Mouse (Mus musculus) stomach, postnatal 0 days (tissue): ENCODE measurements around the gene Mat1a. TPM values are rescaled to one million over a fixed set of nuclear protein-coding genes. Genes with fewer than 3 reads are reported as not detected.

Source experiments
- ATAC-seq: fragments of 200-750 bp; cut with Nextera tagmentation; 2 replicates; pipeline ENCODE4 v1.8.0; 2017; ENCODE audit not compliant: low FRiP score, low TSS enrichment
- DNase-seq: peaks from one replicate; pipeline ENCODE4 v3.0.0-alpha.2; 2016; ENCODE audit warnings: low spot score
- H3K27ac ChIP-seq: fragments of 300-500 bp; sonication (generic); replicated peaks from 2 replicates; pipeline ENCODE4 v1.5.1; 2014; ENCODE audit warnings: mild to moderate bottlenecking, control low read depth
- H3K27me3 ChIP-seq: fragments of 300-500 bp; sonication (generic); 2 replicates; pipeline ENCODE4 v1.6.1; 2014; ENCODE audit warnings: low read length; ENCODE audit not compliant: control insufficient read depth, insufficient read depth
- H3K36me3 ChIP-seq: fragments of 300-500 bp; sonication (generic); 2 replicates; pipeline ENCODE4 v1.6.1; 2014; ENCODE audit warnings: low read length, mixed read lengths; ENCODE audit not compliant: control insufficient read depth, insufficient read depth
- H3K4me1 ChIP-seq: fragments of 300-500 bp; sonication (generic); replicated peaks from 2 replicates; pipeline ENCODE4 v1.6.1; 2014; ENCODE audit warnings: antibody characterized with exemption; ENCODE audit not compliant: control insufficient read depth, insufficient read depth
- H3K4me2 ChIP-seq: fragments of 300-500 bp; sonication (generic); replicated peaks from 2 replicates; pipeline ENCODE4 v1.6.1; 2014; ENCODE audit warnings: low read depth, mild to moderate bottlenecking, control low read depth, moderate library complexity
- H3K4me3 ChIP-seq: fragments of 300-500 bp; sonication (generic); 2 replicates; pipeline ENCODE4 v1.5.1; 2014; ENCODE audit warnings: low read depth, low read length, control low read depth
- H3K9ac ChIP-seq: fragments of 300-500 bp; sonication (generic); 2 replicates; pipeline ENCODE4 v1.6.1; 2014; ENCODE audit warnings: mild to moderate bottlenecking, low read length, control low read depth, mixed read lengths
- H3K9me3 ChIP-seq: fragments of 300-500 bp; sonication (generic); 2 replicates; pipeline ENCODE4 v1.6.1; 2016; ENCODE audit warnings: low read length; ENCODE audit not compliant: control insufficient read depth
- CTCF ChIP-seq: IDR thresholded peaks from 2 replicates; pipeline ENCODE4 v1.5.1; 2016; ENCODE audit warnings: antibody characterized with exemption, low read depth, mild to moderate bottlenecking, moderate library complexity
- EP300 ChIP-seq: optimal IDR thresholded peaks from 2 replicates; pipeline ENCODE3; 2016; ENCODE audit warnings: antibody characterized with exemption
- WGBS: fragments of 180-500 bp; shearing (Covaris S2); extraction: QIAGEN DNeasy Blood & Tissue Kit; methylation state at CpG from one replicate; pipeline ENCODE4 v1.1.7; 2014; 5-methylcytosine and 5-hydroxymethylcytosine counted together
- polyA plus RNA-seq: library from polyadenylated mRNA; unstranded; fragments of >200 nt; fragmentation: Nextera tagmentation; extraction: Ambion mirVana; gene quantifications from 2 replicates; pipeline ENCODE4 v1.2.1, GENCODE M21; 2015

The Mat1a gene
- polyA plus RNA-seq, 1 experiment from 2014 or later, result 0.75 TPM

GRCm38 (mm10) chr14:41146035-41146434, 41.2 kb downstream of the Mat1a start:
- Histone ChIP-seq H3K9me3 (no peaks in the 10 kb centered on the region), H3K27ac (no peak overlapping the region), H3K4me3 (no peak overlapping the region), H3K4me2 (no peak overlapping the region), H3K27me3 (no peaks in the 10 kb centered on the region), H3K9ac (no peak overlapping the region), H3K36me3 (no peaks in the 10 kb centered on the region), H3K4me1 (no peaks in the 10 kb centered on the region)
- TF ChIP-seq EP300 (no peak), CTCF (no peak)
- ATAC-seq, result no peak
- 43% methylated on average over 6 of the region's 6 CpGs for WGBS
- no peak for DNase-seq

- Histone ChIP-seq H3K9me3 (no peaks in the 10 kb centered on the region), H3K27me3 (no peaks in the 10 kb centered on the region), H3K36me3 (no peaks in the 10 kb centered on the region), H3K4me1 (no peaks in the 10 kb centered on the region), H3K4me2 (no peak overlapping the region), H3K9ac (no peak overlapping the region), H3K27ac (no peak overlapping the region), H3K4me3 (no peak overlapping the region)
- 77% methylated on average over 3 of the region's 3 CpGs for WGBS
- ATAC-seq (no peak), DNase-seq (no peak)
- TF ChIP-seq EP300 (no peak), CTCF (no peak)
Measured at GRCm38 (mm10) chr14:41146922-41147321, 42.1 kb downstream of the Mat1a start.

GRCm38 (mm10) chr14:41147356-41147755, 42.5 kb downstream of the Mat1a start:
- 57% methylated on average over 2 of the region's 2 CpGs for WGBS
- DNase-seq, result no peak

GRCm38 (mm10) chr14:41151220-41151898, 46.5 kb downstream of the Mat1a start, which contains the start of gene Mbl1:
Gene Mbl1 (plus strand): TSS chr14:41151458.
- no peak for ATAC-seq
- H3K36me3 ChIP-seq, result no peaks in the 10 kb centered on the region

More at GRCm38 (mm10) chr14:41147356-41147755, 42.5 kb downstream of the Mat1a start:
- H3K4me2 ChIP-seq, result no peak overlapping the region
- H3K36me3 ChIP-seq, result no peaks in the 10 kb centered on the region
- ATAC-seq, result no peak
- H3K4me1 ChIP-seq, result no peaks in the 10 kb centered on the region
- no peak overlapping the region for H3K4me3 ChIP-seq
- no peak overlapping the region for H3K9ac ChIP-seq
- no peak overlapping the region for H3K27ac ChIP-seq
- no peaks in the 10 kb centered on the region for H3K9me3 ChIP-seq
- H3K27me3 ChIP-seq, result no peaks in the 10 kb centered on the region
- TF ChIP-seq CTCF, result no peak

GRCm38 (mm10) chr14:41160076-41160475, 55.2 kb downstream of the Mat1a start:
- Histone ChIP-seq H3K36me3 (no peaks in the 10 kb centered on the region), H3K27ac (no peak overlapping the region), H3K4me3 (no peak overlapping the region), H3K9ac (no peak overlapping the region), H3K9me3 (no peaks in the 10 kb centered on the region), H3K4me1 (no peaks in the 10 kb centered on the region), H3K4me2 (no peak overlapping the region), H3K27me3 (no peaks in the 10 kb centered on the region)
- 51% methylated on average over 4 of the region's 4 CpGs for WGBS
- ATAC-seq (no peak), DNase-seq (no peak)
- no peak for TF ChIP-seq CTCF
- TF ChIP-seq EP300, result no peak

More at GRCm38 (mm10) chr14:41151220-41151898, 46.5 kb downstream of the Mat1a start, which contains the start of gene Mbl1:
- Histone ChIP-seq H3K4me2 (no peak within 1 kb of the TSS), H3K9me3 (no peaks in the 10 kb centered on the region), H3K4me3 (no peak within 1 kb of the TSS), H3K4me1 (no peaks in the 10 kb centered on the region), H3K27ac (no peak within 1 kb of the TSS), H3K27me3 (no peaks in the 10 kb centered on the region), H3K9ac (no peak within 1 kb of the TSS)
- DNase-seq, result no peak
- WGBS, result 89% methylated on average over 7 of the region's 7 CpGs
- TF ChIP-seq CTCF (no peak), EP300 (no peak)

- 46% methylated on average over 1 of the region's 1 CpGs for WGBS
- ATAC-seq (no peak), DNase-seq (no peak)
- Histone ChIP-seq H3K27me3 (no peaks in the 10 kb centered on the region), H3K9ac (no peak overlapping the region), H3K36me3 (no peaks in the 10 kb centered on the region), H3K4me3 (no peak overlapping the region), H3K9me3 (no peaks in the 10 kb centered on the region), H3K4me2 (no peak overlapping the region), H3K4me1 (no peaks in the 10 kb centered on the region), H3K27ac (no peak overlapping the region)
- TF ChIP-seq EP300, result no peak
- no peak for TF ChIP-seq CTCF
Measured at GRCm38 (mm10) chr14:41160743-41161142, 55.9 kb downstream of the Mat1a start.
